Mouse (Mus musculus): ENCODE measurements around the gene Cables2. TPM values are rescaled to one million over a fixed set of nuclear protein-coding genes. Genes with fewer than 3 reads are reported as not detected.

Gene Cables2
- 53.5 and 55.6 TPM in 2 replicates for total RNA-seq (2017)

DNA sequence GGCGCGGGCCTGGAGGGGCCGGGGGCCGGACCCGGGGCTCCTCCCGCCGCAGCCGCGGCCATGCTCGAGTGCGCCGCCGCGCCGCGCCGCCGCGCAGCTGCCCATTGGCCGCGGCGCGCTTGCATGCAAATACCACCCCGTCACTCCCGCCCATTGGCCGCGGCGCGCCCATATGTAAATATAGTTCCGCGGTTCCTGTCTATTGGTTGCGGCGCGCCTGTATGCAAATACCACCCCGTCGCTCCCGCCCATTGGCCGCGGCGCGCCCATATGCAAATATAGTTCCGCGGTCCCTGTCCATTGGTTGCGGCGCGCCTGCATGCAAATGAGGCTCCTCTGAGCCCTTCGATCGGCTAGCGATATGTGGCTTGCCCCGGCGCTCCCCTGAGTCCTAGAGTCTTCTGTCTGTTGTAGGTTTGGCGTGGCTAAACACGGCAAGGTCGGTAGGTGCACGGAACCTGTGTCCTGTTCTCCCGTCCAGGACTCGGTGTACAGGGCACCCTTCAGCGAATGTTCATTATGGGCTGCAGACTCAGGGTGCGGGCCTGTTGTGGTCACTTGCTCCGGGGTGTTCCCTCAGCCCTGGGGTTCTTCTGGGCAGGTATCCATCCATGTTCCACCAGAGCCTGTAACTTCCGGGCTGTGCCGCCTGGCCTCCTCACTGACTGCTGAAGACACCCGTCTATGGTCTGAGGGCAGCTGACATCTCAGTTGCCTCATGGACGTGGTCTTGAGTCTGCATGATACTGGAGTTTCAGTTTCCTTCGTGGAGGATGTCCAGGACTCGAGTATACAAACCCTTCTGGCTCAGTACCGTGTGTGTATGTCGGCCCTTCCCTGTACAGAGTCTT, at the start of gene Cables2:
Gene Cables2, minus strand, starts transcription at position 103 of the 851 bp plus-strand sequence.
- peak; percentile 80 for ATAC-seq (ENCODE audit: extremely low read depth, insufficient number of reproducible peaks, low FRiP score, poor library complexity, severe bottlenecking)

DNA sequence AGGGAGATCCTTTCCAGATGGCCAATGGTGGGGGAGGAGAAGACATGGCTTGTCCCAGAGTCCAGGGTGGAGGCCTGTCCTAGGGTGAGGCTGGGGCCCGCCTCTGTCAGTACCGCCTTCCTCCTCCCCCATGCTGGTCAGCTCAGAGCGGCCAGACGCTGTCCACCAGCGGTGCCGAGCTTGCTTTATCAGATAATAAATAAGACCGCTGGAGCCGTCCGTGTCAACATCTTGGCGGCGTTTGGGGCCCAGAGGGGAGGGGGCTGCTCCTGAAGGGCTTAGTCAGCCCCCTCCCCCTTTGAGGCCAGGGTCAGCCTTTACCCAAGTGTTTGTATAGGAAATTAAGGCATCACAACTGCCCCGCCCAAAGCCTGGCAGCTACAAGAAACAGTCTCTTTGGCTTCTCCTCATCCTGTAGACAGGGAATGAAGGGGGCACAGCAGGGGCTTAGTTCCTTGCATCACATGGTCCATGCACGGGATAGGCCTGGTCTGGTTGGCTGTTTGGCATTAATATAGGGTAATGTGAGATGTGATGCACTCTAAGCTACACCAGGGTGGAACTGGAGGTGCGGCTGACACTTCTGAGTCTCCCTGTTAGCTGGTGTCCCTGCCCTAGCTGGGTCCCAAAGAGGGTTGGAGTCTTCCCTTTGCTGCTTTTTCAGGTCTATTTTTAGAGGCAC, 49.5 kb upstream of the Cables2 start:
- ATAC-seq (ENCODE audit: extremely low read depth, insufficient number of reproducible peaks, low FRiP score, poor library complexity, severe bottlenecking) = no peak

DNA sequence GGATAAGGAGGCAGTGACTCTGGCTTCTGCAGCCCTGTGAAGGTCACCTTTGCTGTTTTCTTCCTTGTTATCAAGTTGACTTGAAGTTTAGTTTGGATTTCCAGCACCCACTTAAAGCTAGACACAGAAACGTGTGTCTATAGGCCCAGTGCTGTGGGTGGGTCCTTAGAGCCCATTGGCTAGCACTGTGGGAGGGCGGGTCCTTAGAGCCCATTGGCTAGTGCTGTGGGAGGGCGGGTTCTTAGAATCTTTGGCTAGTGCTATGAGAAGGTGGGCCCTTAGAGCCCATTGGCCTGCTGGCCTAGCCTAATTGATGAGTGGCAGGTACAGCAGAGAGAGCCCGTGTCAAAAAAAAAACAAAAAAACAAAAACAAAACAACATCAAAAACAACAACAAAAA, 46.9 kb upstream of the Cables2 start:
- ATAC-seq (ENCODE audit: extremely low read depth, insufficient number of reproducible peaks, low FRiP score, poor library complexity, severe bottlenecking) = no peak

DNA sequence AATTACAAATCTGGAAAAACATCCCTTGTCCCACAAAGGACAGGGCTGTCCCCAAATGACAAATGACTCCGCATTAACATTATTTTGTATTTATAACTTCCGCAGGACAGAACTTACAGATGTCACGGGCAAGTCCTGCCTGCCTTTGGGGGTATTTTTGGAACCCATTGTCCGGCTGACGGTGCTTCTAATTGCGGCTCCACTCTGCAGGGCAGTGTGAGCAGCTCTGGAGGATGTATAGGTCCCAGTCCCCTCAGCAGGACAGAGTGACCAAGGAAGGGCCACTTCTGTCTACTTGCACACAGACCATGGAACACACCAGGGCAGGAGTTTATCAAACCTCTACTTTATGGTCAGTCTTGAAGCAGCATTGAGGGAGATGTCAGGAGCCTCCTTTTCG, 44.3 kb upstream of the Cables2 start:
- no peak for ATAC-seq (ENCODE audit: extremely low read depth, insufficient number of reproducible peaks, low FRiP score, poor library complexity, severe bottlenecking)

DNA sequence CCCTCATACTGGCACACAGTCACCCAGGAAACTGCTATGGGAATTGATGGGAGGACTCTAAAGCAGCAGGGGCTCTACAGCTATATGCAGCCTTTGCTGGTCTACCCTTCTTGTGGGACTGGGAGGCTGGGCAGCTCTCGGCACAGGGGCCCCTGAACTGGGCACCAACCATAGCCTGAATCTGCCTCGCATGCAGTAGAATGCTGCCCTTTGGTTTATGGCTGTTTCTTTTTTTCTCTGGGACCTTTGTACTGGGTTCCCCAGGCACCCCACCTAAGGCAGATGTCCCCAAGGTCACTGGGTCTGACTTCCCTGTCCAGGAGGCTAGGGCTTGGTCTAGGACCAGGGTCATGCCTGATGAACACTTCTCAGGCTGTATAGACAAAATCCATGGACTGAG, 41.0 kb upstream of the Cables2 start:
- no peak for ATAC-seq (ENCODE audit: extremely low read depth, insufficient number of reproducible peaks, low FRiP score, poor library complexity, severe bottlenecking)

DNA sequence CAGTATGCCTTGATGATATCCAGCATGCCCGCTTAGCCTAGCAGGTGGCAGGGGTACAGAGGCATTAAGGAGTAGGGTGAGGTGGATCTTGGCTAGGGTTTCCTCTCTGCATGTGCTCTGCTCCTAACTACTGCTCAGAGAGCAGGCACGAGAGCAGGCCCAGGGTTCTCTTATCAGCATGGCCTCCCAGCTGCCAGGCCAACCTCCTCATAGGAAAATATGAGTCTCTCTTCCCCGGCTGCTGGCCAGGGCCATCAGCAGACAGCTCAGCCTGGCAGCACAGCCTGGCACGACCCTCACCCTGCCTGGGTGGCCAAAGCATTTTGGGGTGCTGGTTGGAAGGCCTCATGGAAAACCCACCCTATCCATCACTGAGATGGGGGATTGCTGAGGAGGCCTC, 37.9 kb upstream of the Cables2 start:
- ATAC-seq (ENCODE audit: extremely low read depth, insufficient number of reproducible peaks, low FRiP score, poor library complexity, severe bottlenecking) = no peak

DNA sequence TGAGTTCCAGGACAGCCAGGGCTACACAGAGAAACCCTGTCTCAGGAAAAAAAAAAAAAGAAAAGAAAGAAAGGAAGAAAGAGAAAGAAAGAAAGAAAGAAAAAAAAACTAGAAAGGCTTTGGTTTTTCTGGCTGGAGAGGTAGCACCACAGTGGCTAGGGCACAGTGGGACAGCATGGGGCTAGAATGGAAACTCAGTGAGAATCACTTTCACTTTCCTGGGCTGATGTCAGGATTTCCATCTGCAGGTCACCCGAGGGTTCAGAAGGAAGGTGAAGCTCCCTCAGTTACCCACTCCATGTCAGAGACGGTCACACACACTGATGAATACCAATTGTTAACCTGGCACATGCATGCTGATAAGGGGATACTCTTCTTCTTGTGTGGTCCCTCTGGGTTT, 34.4 kb upstream of the Cables2 start:
- no peak for ATAC-seq (ENCODE audit: extremely low read depth, insufficient number of reproducible peaks, low FRiP score, poor library complexity, severe bottlenecking)

DNA sequence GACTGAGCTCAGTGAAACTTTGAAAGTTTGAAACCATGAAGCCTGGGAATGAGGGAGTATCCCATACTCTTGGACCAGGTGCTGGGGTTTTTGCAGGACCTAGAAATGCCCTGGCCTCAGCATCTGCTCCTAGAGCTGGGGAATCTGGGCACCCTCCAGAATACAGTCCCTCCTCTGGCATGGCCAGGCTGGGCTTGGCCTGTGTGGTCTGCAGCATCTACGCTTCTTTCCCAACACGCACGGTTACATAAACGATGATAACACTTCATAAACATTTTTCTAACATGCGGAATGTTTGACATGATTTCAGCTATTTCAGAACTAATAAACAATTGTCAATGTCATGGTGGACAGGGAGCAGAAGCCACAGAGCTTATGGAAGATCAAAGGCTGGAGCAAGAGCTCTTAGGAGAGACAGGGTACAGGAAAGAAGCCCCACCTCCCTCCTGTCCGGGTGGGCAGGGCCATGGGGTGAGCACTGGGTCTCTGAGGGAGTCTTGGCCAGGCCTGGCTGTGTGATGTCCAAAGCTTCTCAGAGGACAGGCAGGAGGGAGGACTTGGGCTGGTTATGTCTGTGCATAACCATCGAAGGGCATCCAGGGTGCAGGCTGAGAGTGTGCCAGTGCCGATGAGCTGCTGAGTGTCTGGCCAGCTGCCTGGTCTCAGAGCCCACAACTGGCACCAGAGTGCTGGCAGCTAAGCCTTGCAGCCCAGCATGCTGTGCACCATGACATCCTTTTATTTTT, 33.3 kb upstream of the Cables2 start:
- no peak for ATAC-seq (ENCODE audit: extremely low read depth, insufficient number of reproducible peaks, low FRiP score, poor library complexity, severe bottlenecking)

DNA sequence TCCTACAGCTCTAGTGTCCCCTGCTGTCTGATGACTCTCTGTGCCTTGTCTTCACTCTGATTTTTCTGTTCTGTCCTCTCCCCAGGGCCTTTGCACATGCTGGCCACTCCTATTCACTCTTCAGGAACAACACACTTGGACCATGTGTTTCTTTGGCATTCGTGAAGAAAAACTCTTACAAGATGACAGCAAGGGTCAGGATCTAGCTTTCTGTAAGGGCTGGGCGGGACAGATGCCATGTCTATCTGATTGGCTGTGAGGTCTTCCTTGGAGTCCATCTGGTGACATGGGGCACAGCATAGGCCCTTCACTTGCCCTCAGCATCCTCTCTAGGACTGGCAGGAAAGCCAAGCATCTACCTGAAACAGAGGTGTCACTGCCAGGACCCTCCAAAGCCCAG, 32.7 kb upstream of the Cables2 start:
- no peak for ATAC-seq (ENCODE audit: extremely low read depth, insufficient number of reproducible peaks, low FRiP score, poor library complexity, severe bottlenecking)

DNA sequence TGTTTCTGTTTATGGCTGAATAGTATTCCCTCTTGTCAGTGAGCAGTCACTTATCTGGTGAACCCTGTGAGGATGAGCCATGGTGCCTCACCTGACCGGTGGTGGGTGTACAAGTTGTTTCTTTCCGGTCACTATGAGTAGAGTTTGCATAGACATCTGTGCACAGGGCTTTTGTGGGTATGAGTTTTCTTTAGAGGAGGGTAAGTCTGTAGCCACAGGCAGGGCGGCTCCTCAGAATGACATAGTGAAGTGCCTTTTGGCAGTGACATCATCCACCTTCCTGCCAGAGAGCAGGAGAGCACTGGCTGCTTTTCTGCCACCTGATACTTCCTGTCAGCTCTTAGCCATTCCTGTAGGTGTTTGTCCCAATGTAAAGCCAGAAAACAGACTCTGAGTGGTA, 32.2 kb upstream of the Cables2 start:
- no peak for ATAC-seq (ENCODE audit: extremely low read depth, insufficient number of reproducible peaks, low FRiP score, poor library complexity, severe bottlenecking)

DNA sequence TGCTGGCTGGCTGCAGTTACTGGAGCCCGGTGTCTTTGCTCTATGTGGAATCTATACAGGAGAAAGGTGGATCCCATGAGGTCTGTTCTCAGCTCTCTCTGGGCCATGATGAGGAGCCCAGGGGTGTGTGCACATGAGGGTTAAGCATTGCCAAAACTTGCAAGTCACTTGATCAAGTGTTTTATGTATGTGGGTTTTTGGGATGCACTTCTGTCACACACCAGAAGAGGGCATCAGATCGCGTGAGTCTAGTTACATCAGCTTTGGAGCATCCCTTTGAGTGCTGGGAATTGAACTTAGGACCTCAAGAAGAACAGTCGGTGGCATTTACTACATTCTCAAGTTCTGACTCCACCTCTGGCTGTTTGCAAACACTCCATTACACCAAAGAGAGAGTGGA, 31.3 kb upstream of the Cables2 start:
- no peak for ATAC-seq (ENCODE audit: extremely low read depth, insufficient number of reproducible peaks, low FRiP score, poor library complexity, severe bottlenecking)

DNA sequence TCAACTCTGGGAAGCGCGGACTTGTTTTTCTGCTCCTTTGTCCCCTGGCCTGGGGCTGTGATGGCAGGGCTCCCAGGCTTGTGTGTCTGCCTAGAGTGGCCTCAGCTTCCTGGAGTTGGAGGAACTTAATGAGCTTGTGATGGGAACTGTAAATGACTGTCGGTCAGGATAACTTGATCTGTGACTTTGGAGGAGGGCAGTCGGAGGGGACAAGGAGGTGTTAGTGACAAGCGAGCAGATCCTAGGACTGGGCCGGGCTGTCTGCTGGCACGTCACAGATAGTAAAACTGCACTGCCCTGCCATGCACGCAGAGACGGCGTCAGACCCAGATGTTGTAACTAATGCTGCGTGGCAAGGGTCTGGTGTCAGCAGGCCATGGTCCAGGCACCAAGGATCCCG, 30.2 kb upstream of the Cables2 start:
- no peak for ATAC-seq (ENCODE audit: extremely low read depth, insufficient number of reproducible peaks, low FRiP score, poor library complexity, severe bottlenecking)

DNA sequence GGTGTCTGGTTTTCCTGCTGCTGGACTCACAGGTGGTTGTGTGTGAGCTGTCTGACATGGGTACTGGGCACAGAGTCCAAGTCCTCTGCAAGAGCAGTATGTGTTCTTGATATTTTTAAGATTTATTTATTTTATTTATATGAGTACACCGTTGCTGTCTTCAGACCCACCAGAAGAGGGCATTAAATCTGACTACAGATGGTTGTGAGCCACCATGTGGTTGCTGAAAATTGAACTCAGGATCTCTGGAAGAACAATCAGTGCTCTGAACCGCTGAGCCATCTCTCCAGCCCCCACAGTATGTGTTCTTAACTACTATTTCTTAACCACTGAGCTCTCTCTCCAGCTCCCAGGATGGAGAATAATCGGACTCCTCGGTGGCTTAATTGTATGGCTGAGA, 28.9 kb upstream of the Cables2 start:
- no peak for ATAC-seq (ENCODE audit: extremely low read depth, insufficient number of reproducible peaks, low FRiP score, poor library complexity, severe bottlenecking)

DNA sequence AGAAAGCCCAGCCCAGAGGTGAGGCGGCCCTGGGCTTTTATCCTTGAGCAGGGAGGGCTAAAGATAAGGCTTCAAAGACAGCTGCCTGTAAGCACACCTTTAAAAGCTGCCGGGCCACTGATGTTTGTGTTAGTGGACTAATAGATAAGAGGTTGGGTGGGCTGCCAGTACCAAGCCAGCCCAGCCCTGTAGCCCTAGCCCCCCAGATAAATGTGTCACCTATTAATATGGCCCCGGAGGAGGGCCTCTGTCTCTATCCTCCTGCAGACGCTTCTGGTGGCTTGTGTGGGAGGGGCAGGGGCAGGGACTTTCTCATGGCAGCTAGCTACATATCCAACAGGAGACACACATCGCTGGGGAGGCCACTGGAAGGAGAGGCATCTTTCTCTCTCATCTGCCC, 27.5 kb upstream of the Cables2 start:
- no peak for ATAC-seq (ENCODE audit: extremely low read depth, insufficient number of reproducible peaks, low FRiP score, poor library complexity, severe bottlenecking)

DNA sequence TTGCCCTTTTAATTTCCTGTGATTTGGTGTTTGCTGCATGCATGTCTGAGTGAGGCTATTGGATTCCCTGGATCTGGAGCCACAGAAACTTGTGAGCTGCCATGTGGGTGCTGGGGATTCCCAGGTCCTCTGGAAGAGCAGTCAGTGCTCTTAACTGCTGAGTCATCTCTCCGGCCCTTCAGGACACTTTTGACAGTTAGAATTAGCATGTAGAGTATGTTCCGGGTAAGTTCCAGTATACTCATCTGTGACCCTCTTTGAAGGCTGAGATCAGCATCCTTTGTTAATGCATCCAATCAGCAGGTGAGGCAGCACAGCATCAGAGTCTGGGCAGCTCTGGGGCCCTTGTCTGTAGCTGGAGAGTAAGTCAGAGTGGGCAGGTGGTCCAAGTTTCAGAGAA, 27.0 kb upstream of the Cables2 start:
- no peak for ATAC-seq (ENCODE audit: extremely low read depth, insufficient number of reproducible peaks, low FRiP score, poor library complexity, severe bottlenecking)

DNA sequence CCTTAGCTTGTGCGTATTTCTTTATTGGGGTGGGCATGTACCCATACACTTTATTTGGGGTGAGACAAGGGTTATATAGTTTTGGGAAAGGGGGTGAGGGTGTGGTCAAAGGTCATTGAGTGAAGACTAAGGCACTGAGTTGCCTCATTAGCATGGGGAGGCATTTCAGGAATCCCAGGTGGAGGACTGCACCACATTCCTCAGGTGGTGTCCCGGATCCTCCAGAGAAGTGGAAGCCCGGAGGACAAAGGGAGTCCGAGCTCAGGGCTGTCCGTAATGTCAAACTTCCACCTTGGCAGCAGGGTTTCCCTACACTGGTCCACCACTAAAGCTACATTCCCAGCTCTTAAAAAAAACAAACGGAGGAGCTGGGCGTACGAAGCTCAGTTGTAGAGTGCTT, 19.6 kb upstream of the Cables2 start:
- ATAC-seq (ENCODE audit: extremely low read depth, insufficient number of reproducible peaks, low FRiP score, poor library complexity, severe bottlenecking) = no peak

DNA sequence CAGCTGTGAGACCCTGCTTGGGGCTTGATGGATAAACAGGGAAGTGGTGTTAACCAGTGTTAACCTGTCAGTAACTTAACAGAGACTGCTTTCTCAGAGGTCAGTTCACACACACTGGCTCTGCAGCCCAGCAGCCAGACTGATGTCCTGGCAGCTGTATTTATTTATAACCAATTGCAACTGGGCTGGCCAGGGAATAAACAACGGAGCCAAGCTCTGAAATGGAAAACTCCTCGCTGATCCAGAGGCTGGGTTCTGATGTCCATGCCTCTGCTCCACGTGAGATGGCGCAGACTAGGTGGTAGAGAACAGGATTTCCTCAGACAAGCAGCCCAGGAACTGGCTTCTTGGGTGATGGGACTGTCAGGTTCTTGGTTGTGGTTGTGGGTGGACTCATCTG, 18.7 kb upstream of the Cables2 start:
- ATAC-seq (ENCODE audit: extremely low read depth, insufficient number of reproducible peaks, low FRiP score, poor library complexity, severe bottlenecking) = no peak

DNA sequence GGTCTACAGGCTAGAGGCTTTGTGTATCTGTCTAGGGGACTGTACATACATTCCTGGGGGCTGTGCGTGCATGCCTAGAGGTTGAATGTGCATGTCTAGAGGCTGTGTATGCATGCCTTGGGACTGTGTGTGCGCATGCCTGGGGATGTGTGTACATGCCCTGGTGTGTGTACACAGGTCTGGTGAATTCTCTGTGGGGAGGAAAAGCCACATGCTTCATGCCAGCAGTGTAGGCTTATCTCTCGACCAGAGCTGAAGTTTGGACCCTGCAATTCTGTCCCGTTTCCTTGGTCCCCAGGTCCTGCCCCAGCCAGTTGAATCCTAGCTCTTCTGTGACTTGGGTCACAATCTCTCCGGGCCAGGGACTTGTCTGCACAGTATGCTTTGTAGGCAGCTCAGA, 18.3 kb upstream of the Cables2 start:
- ATAC-seq (ENCODE audit: extremely low read depth, insufficient number of reproducible peaks, low FRiP score, poor library complexity, severe bottlenecking) = no peak

DNA sequence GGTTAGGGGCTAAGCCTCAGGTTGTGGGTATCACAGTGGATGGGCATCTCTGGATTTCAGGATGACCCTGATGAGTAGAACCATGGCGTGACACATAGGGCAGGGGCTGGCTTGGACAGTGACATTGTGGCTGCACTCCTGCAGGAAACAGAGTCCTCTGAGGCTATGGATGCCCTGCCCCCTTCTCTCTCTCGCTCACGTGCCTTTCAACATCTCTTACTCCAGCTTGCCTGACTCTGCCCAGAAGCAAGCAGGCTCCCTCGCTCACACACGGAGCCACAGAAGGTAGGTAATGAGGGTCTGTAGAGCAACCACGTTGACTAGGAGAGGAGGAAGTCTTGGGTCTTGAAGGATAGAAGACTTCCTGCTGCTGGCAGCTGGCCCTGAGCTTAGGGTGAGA, 17.2 kb upstream of the Cables2 start:
- ATAC-seq (ENCODE audit: extremely low read depth, insufficient number of reproducible peaks, low FRiP score, poor library complexity, severe bottlenecking) = no peak

All from neutrophil, adult 5-6 weeks (primary cell).